Mouse (Mus musculus) heart, postnatal 0 days (tissue): ENCODE measurements around the gene Tshz2. TPM values are rescaled to one million over a fixed set of nuclear protein-coding genes. Genes with fewer than 3 reads are reported as not detected.

ENCODE experiments used
- ATAC-seq: fragments of 200-750 bp; cut with Nextera tagmentation; 2 replicates; pipeline ENCODE4 v1.8.0; 2017; ENCODE audit warnings: low read depth, moderate number of reproducible peaks, moderate library complexity; ENCODE audit not compliant: insufficient read depth
- DNase-seq: peaks from one replicate; pipeline ENCODE4 v3.0.0-alpha.2; 2016; ENCODE audit warnings: low spot score
- H3K27ac ChIP-seq: fragments of 300-500 bp; sonication (generic); 2 replicates; pipeline ENCODE4 v1.5.1; 2014; ENCODE audit warnings: low read depth, mild to moderate bottlenecking
- H3K27me3 ChIP-seq: fragments of 300-500 bp; sonication (generic); 2 replicates; pipeline ENCODE4 v1.6.1; 2014; ENCODE audit warnings: low read length, mixed read lengths; ENCODE audit not compliant: control insufficient read depth, insufficient read depth
- H3K36me3 ChIP-seq: fragments of 300-500 bp; sonication (generic); replicated peaks from 2 replicates; pipeline ENCODE4 v1.6.1; 2014; ENCODE audit warnings: low read length, mixed read lengths; ENCODE audit not compliant: control insufficient read depth, insufficient read depth
- H3K4me1 ChIP-seq: fragments of 300-500 bp; sonication (generic); 2 replicates; pipeline ENCODE4 v1.6.1; 2014; ENCODE audit warnings: antibody characterized with exemption; ENCODE audit not compliant: control insufficient read depth, insufficient read depth
- H3K4me2 ChIP-seq: fragments of 300-500 bp; sonication (generic); 2 replicates; pipeline ENCODE4 v1.6.1; 2014; ENCODE audit warnings: low read depth, mild to moderate bottlenecking, low read length, moderate library complexity
- H3K4me3 ChIP-seq: fragments of 300-500 bp; sonication (generic); 2 replicates; pipeline ENCODE4 v1.5.1; 2014; ENCODE audit warnings: low read depth, low read length
- H3K9ac ChIP-seq: fragments of 300-500 bp; sonication (generic); replicated peaks from 2 replicates; pipeline ENCODE4 v1.6.1; 2014; ENCODE audit warnings: low read depth, low read length, mixed read lengths
- H3K9me3 ChIP-seq: fragments of 300-500 bp; sonication (generic); replicated peaks from 2 replicates; pipeline ENCODE4 v1.6.1; 2016; ENCODE audit warnings: low read length; ENCODE audit not compliant: control insufficient read depth
- CTCF ChIP-seq: IDR thresholded peaks from 2 replicates; pipeline ENCODE4 v1.5.1; 2016; ENCODE audit warnings: antibody characterized with exemption, control low read depth, low read depth
- EP300 ChIP-seq: IDR thresholded peaks from 2 replicates; pipeline ENCODE4 v1.6.1; 2016; ENCODE audit warnings: antibody characterized with exemption, low read depth
- WGBS: fragments of 180-500 bp; shearing (Covaris S2); extraction: QIAGEN DNeasy Blood & Tissue Kit; methylation state at CpG from one replicate; pipeline ENCODE4 v1.1.7; 2014; 5-methylcytosine and 5-hydroxymethylcytosine counted together
- polyA plus RNA-seq: library from polyadenylated mRNA; unstranded; fragments of >200 nt; fragmentation: Nextera tagmentation; extraction: Ambion mirVana; gene quantifications from 2 replicates; pipeline ENCODE4 v1.2.1, GENCODE M21; 2015
- total RNA-seq: library from RNA; depleted of rRNA; stranded (reverse); fragments of >200 nt; gene quantifications from 2 replicates; pipeline ENCODE4 v1.2.3, GENCODE M21; 2014; ENCODE audit warnings: low replicate concordance

Gene Tshz2
- total and polyA plus RNA-seq, 2 experiments from 2014 or later, result 2.8 to 7.8 TPM

DNA sequence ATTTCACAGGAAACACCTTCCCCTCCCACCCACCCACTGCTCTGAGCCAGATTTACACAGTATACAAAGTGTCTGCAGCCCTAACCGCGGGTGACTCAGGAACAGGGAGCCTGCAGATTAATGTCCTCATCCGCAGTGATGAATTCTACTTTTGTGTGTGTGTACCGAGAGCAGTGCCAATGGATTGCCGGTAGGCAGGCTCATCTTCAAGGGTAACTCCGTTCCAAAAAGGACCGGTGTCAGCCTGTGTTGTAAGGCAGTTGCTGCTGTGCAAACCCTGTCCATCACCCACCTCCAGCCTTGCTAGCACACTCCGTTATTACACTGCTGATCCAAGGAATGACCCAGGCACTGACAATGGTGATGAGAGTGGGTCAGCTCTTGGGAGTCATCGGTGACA is 200.8 kb downstream of the Tshz2 start:
- Histone ChIP-seq H3K9me3 (no peaks in the 10 kb centered on the region), H3K27ac (no peak overlapping the region), H3K36me3 (no peaks in the 10 kb centered on the region), H3K9ac (no peak overlapping the region), H3K4me2 (no peak overlapping the region), H3K4me1 (no peaks in the 10 kb centered on the region), H3K27me3 (no peaks in the 10 kb centered on the region), H3K4me3 (no peak overlapping the region)
- TF ChIP-seq CTCF, result no peak
- TF ChIP-seq EP300, result no peak
- DNase-seq (no peak), ATAC-seq (no peak)
- 71% methylated on average over 9 of the region's 9 CpGs for WGBS

DNA sequence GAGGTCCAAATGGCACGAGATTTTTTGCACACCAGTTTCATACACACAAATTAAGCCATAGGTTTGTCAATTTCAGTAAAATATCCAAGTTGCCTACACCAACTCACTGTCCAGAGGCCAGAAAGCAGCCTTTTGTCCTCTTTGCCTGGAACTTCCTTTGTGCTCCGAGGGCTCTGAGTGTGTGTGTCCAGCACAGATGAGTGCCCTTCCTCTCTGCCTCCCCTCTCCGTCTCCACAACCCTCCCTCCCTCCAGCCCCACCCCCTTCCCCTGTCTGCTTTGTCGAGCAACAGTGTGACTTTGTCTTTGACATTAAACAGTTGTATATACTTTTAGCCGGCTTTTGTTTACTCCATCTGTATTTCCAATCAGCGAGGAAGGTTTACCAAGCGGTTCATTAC is 201.8 kb downstream of the Tshz2 start:
- no peak overlapping the region for H3K9ac ChIP-seq
- no peaks in the 10 kb centered on the region for H3K27me3 ChIP-seq
- H3K36me3 ChIP-seq, result no peaks in the 10 kb centered on the region
- H3K27ac ChIP-seq, result no peak overlapping the region
- no peak overlapping the region for H3K4me3 ChIP-seq
- DNase-seq, result no peak
- WGBS, result 27% methylated on average over 7 of the region's 7 CpGs
- H3K4me2 ChIP-seq, result no peak overlapping the region
- ATAC-seq, result no peak
- no peaks in the 10 kb centered on the region for H3K9me3 ChIP-seq
- no peaks in the 10 kb centered on the region for H3K4me1 ChIP-seq
- TF ChIP-seq CTCF (no peak), EP300 (no peak)

DNA sequence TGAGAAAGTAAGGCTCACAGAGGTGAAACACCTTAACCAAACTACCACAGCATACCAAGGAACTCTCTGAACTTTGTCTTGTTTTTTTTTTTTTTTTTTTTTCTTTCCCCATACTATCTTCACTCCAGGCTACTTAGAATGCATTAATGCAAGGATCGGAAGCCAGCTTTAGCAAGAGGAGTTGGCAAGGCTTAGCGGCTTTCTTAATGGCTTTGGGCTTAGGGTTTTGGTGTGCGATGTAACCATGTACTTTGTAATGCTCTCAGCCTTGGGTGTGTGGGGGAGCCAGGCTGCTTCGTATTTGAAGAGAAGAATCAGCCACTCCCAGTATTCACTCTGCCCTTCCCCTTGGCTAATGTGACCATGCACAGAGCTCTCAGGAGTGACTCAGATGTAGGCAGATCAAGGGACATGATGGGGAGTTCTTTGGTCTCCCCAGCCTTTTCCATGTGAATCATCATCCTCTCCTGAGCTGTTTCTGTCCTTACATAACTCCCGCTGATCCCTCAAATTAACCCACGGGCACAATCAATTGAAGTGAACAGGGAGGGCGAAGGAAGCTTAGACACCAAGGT is 204.3 kb downstream of the Tshz2 start:
- no peaks in the 10 kb centered on the region for H3K27me3 ChIP-seq
- no peak for ATAC-seq

GRCm38 (mm10) chr2:169838521-169838920 is 205.7 kb downstream of the Tshz2 start:
- no peaks in the 10 kb centered on the region for H3K27me3 ChIP-seq
- H3K9me3 ChIP-seq, result no peaks in the 10 kb centered on the region
- H3K4me3 ChIP-seq, result no peak overlapping the region
- ATAC-seq (no peak), DNase-seq (no peak)
- TF ChIP-seq EP300 (no peak), CTCF (no peak)
- no peak overlapping the region for H3K27ac ChIP-seq
- H3K4me2 ChIP-seq, result no peak overlapping the region
- no peaks in the 10 kb centered on the region for H3K4me1 ChIP-seq
- H3K9ac ChIP-seq, result no peak overlapping the region
- H3K36me3 ChIP-seq, result no peaks in the 10 kb centered on the region
- WGBS, result 87% methylated on average over 13 of the region's 13 CpGs

More for the DNA sequence above, 204.3 kb downstream of the Tshz2 start:
- Histone ChIP-seq H3K4me2 (no peak overlapping the region), H3K9me3 (no peaks in the 10 kb centered on the region), H3K36me3 (no peaks in the 10 kb centered on the region), H3K27ac (no peak overlapping the region), H3K9ac (no peak overlapping the region), H3K4me1 (no peaks in the 10 kb centered on the region), H3K4me3 (no peak overlapping the region)
- 84% methylated on average over 7 of the region's 7 CpGs for WGBS
- no peak for TF ChIP-seq CTCF
- no peak for TF ChIP-seq EP300
- no peak for DNase-seq

DNA sequence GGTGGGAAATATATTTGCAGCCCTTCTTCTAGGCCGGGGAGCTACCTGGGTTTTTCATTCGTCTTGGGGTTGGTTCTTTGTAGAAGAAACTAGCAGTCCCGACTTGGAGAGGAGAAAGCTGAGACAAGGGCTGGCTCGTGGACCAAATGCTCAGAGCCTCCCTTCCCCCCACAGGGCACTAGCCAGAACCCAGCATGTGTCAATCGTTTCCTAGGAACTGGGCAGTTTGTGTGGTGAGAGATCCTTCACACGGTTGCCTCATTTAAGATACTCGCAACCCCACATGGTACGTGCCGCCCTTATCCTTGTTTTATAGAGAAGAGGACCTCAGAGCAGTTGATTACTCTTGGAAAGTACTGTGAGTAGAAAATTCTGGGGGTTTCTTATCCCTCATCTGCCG is 208.6 kb downstream of the Tshz2 start:
- H3K4me1 ChIP-seq, result no peaks in the 10 kb centered on the region
- no peak overlapping the region for H3K27ac ChIP-seq
- 63% methylated on average over 10 of the region's 10 CpGs for WGBS
- no peaks in the 10 kb centered on the region for H3K36me3 ChIP-seq
- no peak overlapping the region for H3K9ac ChIP-seq
- no peak for DNase-seq
- H3K4me2 ChIP-seq, result no peak overlapping the region
- no peak for TF ChIP-seq CTCF
- TF ChIP-seq EP300, result no peak
- ATAC-seq, result no peak
- H3K9me3 ChIP-seq, result no peaks in the 10 kb centered on the region
- no peak overlapping the region for H3K4me3 ChIP-seq
- H3K27me3 ChIP-seq, result no peaks in the 10 kb centered on the region

- Histone ChIP-seq H3K9me3 (no peaks in the 10 kb centered on the region), H3K27me3 (no peaks in the 10 kb centered on the region), H3K9ac (no peak overlapping the region), H3K27ac (no peak overlapping the region), H3K4me2 (no peak overlapping the region), H3K4me3 (no peak overlapping the region), H3K4me1 (no peaks in the 10 kb centered on the region), H3K36me3 (no peaks in the 10 kb centered on the region)
- ATAC-seq, result no peak
- WGBS, result 48% methylated on average over 6 of the region's 6 CpGs
- TF ChIP-seq EP300 (no peak), CTCF (peak; percentile 14; the same call in 1 of the 2 replicates)
- no peak for DNase-seq
Measured at GRCm38 (mm10) chr2:169842494-169842893, 209.7 kb downstream of the Tshz2 start.
